In the genomic region with DNA sequence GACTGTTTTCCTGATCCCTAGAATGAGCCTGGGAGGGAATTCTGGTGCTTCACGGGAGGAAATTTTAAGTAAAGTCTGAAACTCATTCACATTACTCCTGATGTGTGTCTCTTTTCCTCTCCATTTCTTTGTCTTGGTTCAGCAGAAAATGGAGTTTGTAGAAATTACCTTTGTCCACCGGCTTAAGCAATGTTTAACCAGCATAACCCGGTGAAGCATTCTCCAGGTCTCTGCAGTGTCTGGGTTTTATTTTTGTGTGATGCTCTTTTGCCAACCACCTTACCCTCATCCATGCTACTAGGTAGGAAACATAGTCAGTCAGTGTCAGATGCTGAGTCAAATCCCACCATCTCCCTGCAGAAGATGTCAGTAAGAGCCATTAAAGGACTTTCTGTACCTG, we compare ENCODE assay signal across 17 mouse cellular contexts.
"Had no signal": no experiment of that assay in that cellular context is flagged by ENCODE, and none has a peak within 500 bp of the region (broad histone marks: within the 10 kb centered on the region; RNA-seq: fewer than 3 reads in every experiment).

No protein-coding gene starts in this region.

- H3K9me3 ChIP-seq: lung, embryonic 15.5 days; midbrain, embryonic 13.5 days; midbrain, embryonic 15.5 days; neural tube, embryonic 12.5 days; stomach, embryonic 15.5 days had no signal

- ATAC-seq: lung, postnatal 0 days; midbrain, embryonic 13.5 days; midbrain, embryonic 15.5 days had no signal

- H3K4me1 ChIP-seq: lung, embryonic 15.5 days; megakaryocyte, embryonic 14.5 days; midbrain, embryonic 13.5 days; midbrain, embryonic 15.5 days; neural tube, embryonic 12.5 days; stomach, embryonic 15.5 days had no signal

- DNase-seq: lung, adult 2 months; lung, postnatal 14 days; lung, postnatal 36 days; right cerebral cortex, postnatal 14 days; thymus, adult 2 months; thymus, postnatal 25 days; thymus, postnatal 4 days had no signal

- H3K27ac ChIP-seq: lung, embryonic 15.5 days; macrophage; midbrain, embryonic 13.5 days; midbrain, embryonic 15.5 days; neural tube, embryonic 12.5 days; stomach, embryonic 15.5 days; stomach, postnatal 0 days had no signal

- H3K4me2 ChIP-seq: lung, embryonic 15.5 days; midbrain, embryonic 11.5 days; midbrain, embryonic 13.5 days; midbrain, embryonic 15.5 days; neural tube, embryonic 12.5 days; stomach, embryonic 15.5 days had no signal

- H3K36me3 ChIP-seq: lung, embryonic 15.5 days; midbrain, embryonic 13.5 days; midbrain, embryonic 15.5 days; neural tube, embryonic 12.5 days; stomach, embryonic 15.5 days had no signal

- H3K4me3 ChIP-seq: lung, embryonic 15.5 days; megakaryocyte, embryonic 14.5 days; midbrain, embryonic 13.5 days; midbrain, embryonic 15.5 days; neural tube, embryonic 12.5 days; stomach, embryonic 15.5 days had no signal

- H3K9ac ChIP-seq: lung, embryonic 15.5 days; midbrain, embryonic 13.5 days; midbrain, embryonic 15.5 days; neural tube, embryonic 12.5 days; stomach, embryonic 15.5 days had no signal

- H3K27me3 ChIP-seq: lung, embryonic 15.5 days; megakaryocyte, embryonic 14.5 days; midbrain, embryonic 13.5 days; midbrain, embryonic 15.5 days; neural tube, embryonic 12.5 days; stomach, embryonic 15.5 days had no signal
